Mouse (Mus musculus) limb, embryonic 11.5 days (tissue): ENCODE data around the gene Kcnk5. TPM values are rescaled to one million over a fixed set of nuclear protein-coding genes. Genes with fewer than 3 reads are reported as not detected.

Experiments
- ATAC-seq: fragments of 200-750 bp; cut with Nextera tagmentation; 2 replicates; pipeline ENCODE4 v1.8.0; 2017; ENCODE audit warnings: low read depth; ENCODE audit not compliant: insufficient number of reproducible peaks, low FRiP score, low TSS enrichment
- DNase-seq: peaks from one replicate; pipeline ENCODE4 v3.0.0-alpha.2; 2015; ENCODE audit warnings: low spot score
- H3K27ac ChIP-seq: fragments of 300-500 bp; sonication (generic); replicated peaks from 2 replicates; pipeline ENCODE4 v1.5.1; 2014; ENCODE audit warnings: low read depth, mild to moderate bottlenecking, low read length
- H3K27me3 ChIP-seq: fragments of 300-500 bp; sonication (generic); 2 replicates; pipeline ENCODE4 v1.6.1; 2014; ENCODE audit warnings: mild to moderate bottlenecking, low read length, mixed read lengths; ENCODE audit not compliant: control insufficient read depth, insufficient read depth
- H3K36me3 ChIP-seq: fragments of 300-500 bp; sonication (generic); 2 replicates; pipeline ENCODE4 v1.6.1; 2014; ENCODE audit warnings: mild to moderate bottlenecking, low read length, moderate library complexity, mixed read lengths; ENCODE audit not compliant: control insufficient read depth, insufficient read depth
- H3K4me1 ChIP-seq: fragments of 300-500 bp; sonication (generic); 2 replicates; pipeline ENCODE4 v1.6.1; 2014; ENCODE audit warnings: low read length, mixed read lengths; ENCODE audit not compliant: control insufficient read depth, insufficient read depth
- H3K4me2 ChIP-seq: fragments of 300-500 bp; sonication (generic); 2 replicates; pipeline ENCODE4 v1.6.1; 2014; ENCODE audit warnings: low read depth, mild to moderate bottlenecking, moderate library complexity; ENCODE audit not compliant: severe bottlenecking
- H3K4me3 ChIP-seq: fragments of 300-500 bp; sonication (generic); 2 replicates; pipeline ENCODE4 v1.5.1; 2014; ENCODE audit warnings: low read depth, low read length
- H3K9ac ChIP-seq: fragments of 300-500 bp; sonication (generic); 2 replicates; pipeline ENCODE4 v1.6.1; 2014; ENCODE audit warnings: mild to moderate bottlenecking, low read length
- H3K9me3 ChIP-seq: fragments of 300-500 bp; sonication (generic); 2 replicates; pipeline ENCODE4 v1.6.1; 2016; ENCODE audit warnings: low read length; ENCODE audit not compliant: control insufficient read depth
- WGBS: fragments of 180-500 bp; shearing (Covaris S2); extraction: QIAGEN DNeasy Blood & Tissue Kit; methylation state at CpG from one replicate; pipeline ENCODE4 v1.1.7; 2014; 5-methylcytosine and 5-hydroxymethylcytosine counted together
- polyA plus RNA-seq: library from polyadenylated mRNA; unstranded; fragments of >200 nt; fragmentation: Nextera tagmentation; extraction: Ambion mirVana; gene quantifications from 2 replicates; pipeline ENCODE4 v1.2.1, GENCODE M21; 2014

Kcnk5 gene
- polyA plus RNA-seq, 1 experiment from 2014 or later = 5.2 TPM

GRCm38 (mm10) chr14:20177494-20178123 is 4.0 kb downstream of the Kcnk5 start:
- ATAC-seq = no peak
- no peak for DNase-seq
- 84% methylated on average over 9 of the region's 9 CpGs for WGBS
- Histone ChIP-seq H3K4me1 (peaks cover 17% of the 10 kb centered on the region), H3K27ac (no peak overlapping the region), H3K36me3 (no peaks in the 10 kb centered on the region), H3K27me3 (no peaks in the 10 kb centered on the region), H3K4me3 (no peak overlapping the region), H3K4me2 (no peak overlapping the region), H3K9me3 (no peaks in the 10 kb centered on the region), H3K9ac (no peak overlapping the region)

GRCm38 (mm10) chr14:20175705-20176104 is 5.9 kb downstream of the Kcnk5 start:
- Histone ChIP-seq H3K9ac (no peak overlapping the region), H3K27me3 (no peaks in the 10 kb centered on the region), H3K9me3 (no peaks in the 10 kb centered on the region), H3K4me1 (peaks cover 16% of the 10 kb centered on the region), H3K27ac (no peak overlapping the region), H3K36me3 (no peaks in the 10 kb centered on the region), H3K4me2 (no peak overlapping the region), H3K4me3 (no peak overlapping the region)
- WGBS = 93% methylated on average over 4 of the region's 4 CpGs
- no peak for DNase-seq
- ATAC-seq = no peak

- Histone ChIP-seq H3K4me2 (no peak overlapping the region), H3K4me1 (peaks cover 13% of the 10 kb centered on the region), H3K27me3 (no peaks in the 10 kb centered on the region), H3K27ac (no peak overlapping the region), H3K9ac (no peak overlapping the region), H3K9me3 (no peaks in the 10 kb centered on the region; the same call in 1 of the 2 replicates), H3K36me3 (no peaks in the 10 kb centered on the region), H3K4me3 (no peak overlapping the region)
- ATAC-seq = no peak
- DNase-seq = no peak
- WGBS = 91% methylated on average over 7 of the region's 7 CpGs
Observed at GRCm38 (mm10) chr14:20175114-20175513, 6.5 kb downstream of the Kcnk5 start.

DNA sequence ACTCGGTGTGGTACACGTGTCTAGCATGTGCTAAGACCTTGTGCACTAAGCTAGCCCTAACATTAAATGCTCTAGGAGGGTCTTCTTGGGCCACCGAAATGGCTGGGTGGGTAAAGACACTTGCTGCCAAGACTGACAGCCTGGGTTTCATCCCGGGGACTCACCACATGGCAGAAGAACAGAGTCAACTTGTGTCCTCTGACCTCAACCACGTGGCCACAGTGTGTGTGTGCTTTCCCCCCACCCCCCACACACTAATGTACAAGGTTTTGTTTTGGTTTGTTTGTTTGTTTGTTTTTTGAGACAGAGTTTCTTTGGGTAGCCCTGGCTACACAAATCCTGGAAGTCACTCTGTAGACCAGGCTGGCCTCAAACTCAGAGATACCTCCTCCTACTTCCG is 6.9 kb downstream of the Kcnk5 start:
- H3K9ac ChIP-seq = no peak overlapping the region
- no peaks in the 10 kb centered on the region for H3K27me3 ChIP-seq
- ATAC-seq (no peak), DNase-seq (no peak)
- no peaks in the 10 kb centered on the region; the same call in 1 of the 2 replicates for H3K9me3 ChIP-seq
- no peaks in the 10 kb centered on the region for H3K36me3 ChIP-seq
- peaks cover 13% of the 10 kb centered on the region for H3K4me1 ChIP-seq
- no peak overlapping the region for H3K4me3 ChIP-seq
- 94% methylated on average over 6 of the region's 6 CpGs for WGBS
- no peak overlapping the region for H3K27ac ChIP-seq
- H3K4me2 ChIP-seq = no peak overlapping the region

DNA sequence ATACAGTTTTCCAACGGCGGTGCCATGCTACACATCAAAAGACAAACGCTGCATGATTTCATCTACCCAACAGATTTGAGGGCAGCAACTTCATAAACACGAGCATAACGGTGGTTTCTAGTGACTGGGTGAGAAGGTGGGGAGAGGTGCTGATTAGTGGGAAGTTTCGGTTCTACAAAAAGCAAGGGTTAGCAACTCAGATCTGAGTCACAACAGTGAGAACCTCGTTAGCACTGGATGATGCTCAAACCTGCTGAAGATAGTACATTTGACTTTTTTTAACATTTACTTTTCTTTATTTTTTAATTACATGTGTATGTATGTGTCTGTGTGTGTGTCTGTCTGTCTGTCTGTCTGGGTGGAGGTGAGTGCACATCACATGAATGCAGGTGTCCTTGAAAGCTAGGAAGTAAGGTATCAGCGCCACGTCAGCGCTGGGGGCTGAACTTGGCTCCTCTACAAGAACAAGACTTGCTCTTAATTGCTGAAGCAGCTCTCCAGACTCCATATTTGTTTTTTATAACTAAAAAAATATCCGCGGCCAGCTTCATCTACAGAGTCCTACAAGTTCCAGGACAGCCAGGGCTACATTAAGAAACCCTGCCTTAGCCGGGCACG is 7.6 kb downstream of the Kcnk5 start:
- ATAC-seq (no peak), DNase-seq (no peak)
- WGBS = 91% methylated on average over 14 of the region's 14 CpGs

DNA sequence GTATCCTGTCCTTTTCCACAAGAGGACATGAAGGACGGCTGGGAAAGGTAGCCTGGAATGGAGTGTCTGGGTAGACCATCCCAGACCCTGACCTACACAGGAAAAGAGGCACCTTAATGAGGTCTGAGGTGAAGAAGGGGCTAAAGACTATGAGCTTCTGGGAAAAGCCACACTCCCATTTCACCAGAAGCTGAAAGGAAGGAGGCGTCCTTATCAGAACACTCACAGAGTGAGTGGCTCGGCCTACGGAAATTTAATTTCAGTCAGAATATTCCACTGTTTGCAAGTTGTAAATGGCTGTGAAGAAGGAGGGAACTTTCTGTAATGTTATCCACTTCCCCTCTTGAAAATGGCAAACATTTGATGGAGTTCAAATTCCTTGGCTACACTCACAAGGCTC is 8.7 kb downstream of the Kcnk5 start:
- no peak overlapping the region for H3K27ac ChIP-seq
- no peak overlapping the region for H3K4me2 ChIP-seq
- no peak overlapping the region for H3K4me3 ChIP-seq
- no peaks in the 10 kb centered on the region; the same call in 1 of the 2 replicates for H3K9me3 ChIP-seq
- no peaks in the 10 kb centered on the region for H3K36me3 ChIP-seq
- no peaks in the 10 kb centered on the region for H3K27me3 ChIP-seq
- DNase-seq (no peak), ATAC-seq (no peak)
- H3K9ac ChIP-seq = no peak overlapping the region
- 68% methylated on average over 4 of the region's 4 CpGs for WGBS
- H3K4me1 ChIP-seq = peaks cover 13% of the 10 kb centered on the region

More for the DNA sequence above, 7.6 kb downstream of the Kcnk5 start:
- Histone ChIP-seq H3K36me3 (no peaks in the 10 kb centered on the region), H3K4me1 (peaks cover 13% of the 10 kb centered on the region), H3K4me3 (no peak overlapping the region), H3K9me3 (no peaks in the 10 kb centered on the region; the same call in 1 of the 2 replicates), H3K27ac (no peak overlapping the region), H3K4me2 (no peak overlapping the region), H3K9ac (no peak overlapping the region), H3K27me3 (no peaks in the 10 kb centered on the region)

DNA sequence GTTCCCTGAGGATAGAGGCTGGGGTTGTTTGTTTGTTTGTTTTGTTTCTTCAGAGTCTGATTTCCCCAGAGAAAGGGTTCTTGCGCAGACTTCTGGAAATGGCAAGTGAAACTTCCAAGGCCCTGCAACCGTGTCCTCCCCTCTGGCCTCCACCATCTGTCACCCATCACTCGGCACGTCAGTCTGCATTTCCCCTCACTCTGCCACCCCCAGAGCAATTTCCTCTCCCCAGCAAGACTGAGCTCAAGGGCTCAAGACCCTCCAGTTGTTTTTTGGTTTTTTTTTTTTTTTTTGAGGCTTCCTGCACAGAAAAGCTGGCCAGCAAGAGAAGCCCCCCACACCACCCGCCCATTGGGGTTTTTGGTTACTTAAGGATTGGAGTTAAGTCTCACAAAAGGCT is 9.1 kb downstream of the Kcnk5 start:
- Histone ChIP-seq H3K27ac (no peak overlapping the region), H3K36me3 (no peaks in the 10 kb centered on the region), H3K9ac (no peak overlapping the region), H3K4me2 (no peak overlapping the region), H3K4me3 (no peak overlapping the region), H3K27me3 (no peaks in the 10 kb centered on the region), H3K9me3 (no peaks in the 10 kb centered on the region; the same call in 1 of the 2 replicates), H3K4me1 (peaks cover 13% of the 10 kb centered on the region)
- no peak for ATAC-seq
- peak; percentile 35 for DNase-seq
- 43% methylated on average over 5 of the region's 5 CpGs for WGBS

DNA sequence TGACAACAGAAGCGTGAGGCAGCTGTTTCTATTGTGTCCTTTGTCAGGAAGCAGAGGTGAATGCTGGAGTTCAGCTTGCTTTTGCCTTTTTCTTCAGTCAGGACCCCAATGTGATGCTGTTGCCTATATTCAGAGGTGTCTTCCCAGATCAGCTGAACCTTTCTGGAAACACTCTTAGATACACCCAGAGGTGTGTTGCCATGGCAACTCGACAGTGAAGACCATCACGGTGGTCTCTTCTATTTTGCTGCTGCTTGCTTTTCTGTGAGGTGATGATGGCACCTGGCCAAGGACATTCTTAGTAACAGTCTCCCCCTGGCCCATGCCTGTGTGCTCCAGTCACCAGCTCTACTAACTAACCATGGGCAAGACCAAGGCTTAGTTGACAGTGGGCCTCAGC is 9.8 kb downstream of the Kcnk5 start:
- no peak for ATAC-seq
- no peaks in the 10 kb centered on the region; the same call in 1 of the 2 replicates for H3K9me3 ChIP-seq
- H3K27ac ChIP-seq = no peak overlapping the region
- H3K9ac ChIP-seq = no peak overlapping the region
- H3K27me3 ChIP-seq = no peaks in the 10 kb centered on the region
- no peak overlapping the region for H3K4me2 ChIP-seq
- no peak for DNase-seq
- 96% methylated on average over 3 of the region's 3 CpGs for WGBS
- peaks cover 13% of the 10 kb centered on the region for H3K4me1 ChIP-seq
- H3K36me3 ChIP-seq = no peaks in the 10 kb centered on the region
- H3K4me3 ChIP-seq = no peak overlapping the region
